Mouse (Mus musculus) liver, embryonic 14.5 days (tissue): ENCODE results near the gene Mast1. TPM values are rescaled to one million over a fixed set of nuclear protein-coding genes. Genes with fewer than 3 reads are reported as not detected.

Source experiments
- ATAC-seq: fragments of 200-750 bp; cut with Nextera tagmentation; 2 replicates; pipeline ENCODE4 v1.8.0; 2017; ENCODE audit warnings: moderate number of reproducible peaks, mild to moderate bottlenecking, moderate library complexity; ENCODE audit not compliant: insufficient read depth
- DNase-seq, 3 experiments: peaks; one replicate each; pipeline ENCODE4 v3.0.0-alpha.2; 2012 to 2013; ENCODE audit warnings: low read depth in 3 of 3, low spot score in 3 of 3
- H3K27ac ChIP-seq: fragments of 300-500 bp; sonication (generic); 2 replicates; pipeline ENCODE4 v1.5.1; 2014; ENCODE audit warnings: moderate library complexity, mild to moderate bottlenecking, control low read depth, inconsistent platforms
- H3K27me3 ChIP-seq: fragments of 300-500 bp; sonication (generic); 2 replicates; pipeline ENCODE4 v1.6.1; 2014; ENCODE audit warnings: mild to moderate bottlenecking, low read length, moderate library complexity; ENCODE audit not compliant: control insufficient read depth, insufficient read depth
- H3K36me3 ChIP-seq: fragments of 300-500 bp; sonication (generic); replicated peaks from 2 replicates; pipeline ENCODE4 v1.6.1; 2014; ENCODE audit warnings: low read depth; ENCODE audit not compliant: control insufficient read depth, insufficient read depth
- H3K4me1 ChIP-seq, 2 experiments: fragments of 200-500 bp in 1 of 2; fragments of 300-500 bp in 1 of 2; sonication (generic) in 1 of 2; replicated peaks; 2 replicates each; pipeline ENCODE4 v1.6.1; 2012 to 2014; ENCODE audit warnings: antibody characterized with exemption in 1 of 2, inconsistent platforms in 1 of 2, low read length in 1 of 2; ENCODE audit not compliant: control insufficient read depth in 2 of 2, insufficient read depth in 2 of 2
- H3K4me2 ChIP-seq: fragments of 300-500 bp; sonication (generic); 2 replicates; pipeline ENCODE4 v1.6.1; 2014; ENCODE audit warnings: low read depth, mild to moderate bottlenecking, control low read depth, moderate library complexity
- H3K4me3 ChIP-seq, 2 experiments: fragments of 200-500 bp in 1 of 2; fragments of 300-500 bp in 1 of 2; sonication (generic) in 1 of 2; 2 replicates each; pipeline ENCODE4 v1.5.1; 2012 to 2014; ENCODE audit warnings: low read depth in 2 of 2, low read length in 2 of 2, mild to moderate bottlenecking in 2 of 2, control low read depth in 1 of 2, inconsistent platforms in 1 of 2, moderate library complexity in 1 of 2; ENCODE audit not compliant: insufficient read depth in 1 of 2
- H3K9ac ChIP-seq: fragments of 300-500 bp; sonication (generic); replicated peaks from 2 replicates; pipeline ENCODE4 v1.6.1; 2014; ENCODE audit warnings: mild to moderate bottlenecking, control low read depth, moderate library complexity
- H3K9me3 ChIP-seq: fragments of 300-500 bp; sonication (generic); 2 replicates; pipeline ENCODE4 v1.6.1; 2016; ENCODE audit warnings: low read length, mixed read lengths; ENCODE audit not compliant: control insufficient read depth
- CTCF ChIP-seq: IDR thresholded peaks from 2 replicates; pipeline ENCODE4 v1.5.1; 2016; ENCODE audit warnings: antibody characterized with exemption, low read depth, control low read depth
- EP300 ChIP-seq: IDR thresholded peaks from 2 replicates; pipeline ENCODE4 v1.6.1; 2016; ENCODE audit warnings: antibody characterized with exemption, low read depth
- WGBS: fragments of 180-500 bp; shearing (Covaris S2); extraction: QIAGEN DNeasy Blood & Tissue Kit; methylation state at CpG from one replicate; pipeline ENCODE4 v1.1.7; 2014; ENCODE audit not compliant: insufficient replicate concordance; 5-methylcytosine and 5-hydroxymethylcytosine counted together
- polyA plus RNA-seq, 2 experiments: library from polyadenylated mRNA; depleted of rRNA in 1 of 2; stranded (reverse) in 1 of 2; unstranded in 1 of 2; fragments of >200 nt; fragmentation: Nextera tagmentation in 1 of 2; extraction: Ambion mirVana in 1 of 2; gene quantifications; 2 replicates each; pipeline versions ENCODE4 v1.2.1 to v1.2.3; 2012 to 2014

Mast1 gene
- polyA plus RNA-seq, 2 experiments, result 0.06 to 0.14 TPM

DNA sequence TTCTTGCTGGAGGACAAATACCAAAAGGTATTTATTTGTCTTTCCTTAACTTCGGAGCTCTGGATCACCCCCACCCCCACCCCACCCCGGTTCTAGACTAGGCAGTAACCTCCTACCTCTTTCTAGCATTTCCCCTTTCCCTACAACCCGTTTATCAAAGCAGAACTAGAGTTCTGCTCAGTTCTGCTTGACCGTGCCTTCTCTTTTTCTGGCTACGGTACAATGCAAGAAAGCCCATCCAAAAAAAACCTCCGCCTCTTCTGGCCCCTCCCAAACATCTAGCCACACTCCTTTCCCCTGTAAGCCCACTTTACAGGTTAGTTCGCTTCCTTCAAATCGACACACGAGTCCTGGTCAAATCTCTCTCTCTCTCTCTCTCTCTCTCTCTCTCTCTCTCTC, 23.7 kb downstream of the Mast1 start:
- 8% methylated on average over 9 of the region's 9 CpGs for WGBS
- peaks cover 3 to 13% of the 10 kb centered on the region in 2 experiments; a peak in 3 of 4 replicates for H3K4me1 ChIP-seq
- peak overlapping the region; percentile 40 to 54 for H3K4me3 ChIP-seq
- no peak for ATAC-seq
- H3K4me2 ChIP-seq, result peak overlapping the region; percentile 61
- H3K9me3 ChIP-seq, result no peaks in the 10 kb centered on the region
- peaks cover 9% of the 10 kb centered on the region for H3K27me3 ChIP-seq
- TF ChIP-seq EP300 (no peak), CTCF (no peak)
- no peaks in the 10 kb centered on the region; the same call in 1 of the 2 replicates for H3K36me3 ChIP-seq
- peak overlapping the region; percentile 15 for H3K9ac ChIP-seq
- no peak for DNase-seq
- H3K27ac ChIP-seq, result no peak overlapping the region; the same call in 1 of the 2 replicates

DNA sequence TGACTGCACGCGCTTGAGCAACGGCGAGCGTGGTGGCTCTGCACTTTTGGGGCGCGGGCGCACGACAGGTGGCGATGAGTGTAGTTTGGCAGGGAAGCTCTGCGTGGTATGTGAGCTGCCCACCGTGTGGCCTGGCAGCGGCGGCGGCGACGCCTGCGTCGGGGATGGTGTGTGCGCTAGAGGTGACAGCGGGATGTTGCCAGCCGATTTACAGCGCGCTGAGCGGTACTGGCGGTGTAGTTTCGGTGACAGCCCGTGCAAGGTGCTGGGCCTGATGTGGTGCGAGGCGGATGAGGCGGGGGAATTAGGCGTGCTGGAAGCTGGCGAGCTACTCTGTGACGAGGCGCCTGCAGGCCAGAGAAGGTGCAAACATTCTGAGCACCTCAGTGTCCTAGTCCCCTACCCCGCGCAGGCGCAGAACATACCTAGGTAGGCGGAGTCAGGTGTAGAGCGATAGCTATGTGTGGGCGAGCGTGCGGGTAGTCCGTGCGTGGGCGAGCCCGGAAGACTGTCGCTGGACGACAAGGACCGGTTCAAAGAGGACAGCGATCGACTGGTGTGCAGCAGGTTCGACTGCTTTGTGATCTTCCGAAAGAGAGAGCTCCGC, 24.2 kb downstream of the Mast1 start:
- TF ChIP-seq EP300 (no peak), CTCF (0 out of 2 replicates have a peak, but pooled peaks have one; percentile 14)
- DNase-seq (peak; percentile 71 to 78 (median 77)), ATAC-seq (peak; percentile 59)
- H3K9ac ChIP-seq, result peak overlapping the region; percentile 15
- WGBS, result under 1% methylated on average over 55 of the region's 55 CpGs
- H3K4me2 ChIP-seq, result peak overlapping the region; percentile 61
- H3K4me3 ChIP-seq, result peak overlapping the region; percentile 40 to 54
- no peaks in the 10 kb centered on the region for H3K9me3 ChIP-seq
- H3K4me1 ChIP-seq, result peaks cover 3 to 15% of the 10 kb centered on the region in 2 experiments; a peak in 3 of 4 replicates
- H3K27ac ChIP-seq, result no peak overlapping the region
- no peaks in the 10 kb centered on the region; the same call in 1 of the 2 replicates for H3K36me3 ChIP-seq
- H3K27me3 ChIP-seq, result peaks cover 6% of the 10 kb centered on the region

DNA sequence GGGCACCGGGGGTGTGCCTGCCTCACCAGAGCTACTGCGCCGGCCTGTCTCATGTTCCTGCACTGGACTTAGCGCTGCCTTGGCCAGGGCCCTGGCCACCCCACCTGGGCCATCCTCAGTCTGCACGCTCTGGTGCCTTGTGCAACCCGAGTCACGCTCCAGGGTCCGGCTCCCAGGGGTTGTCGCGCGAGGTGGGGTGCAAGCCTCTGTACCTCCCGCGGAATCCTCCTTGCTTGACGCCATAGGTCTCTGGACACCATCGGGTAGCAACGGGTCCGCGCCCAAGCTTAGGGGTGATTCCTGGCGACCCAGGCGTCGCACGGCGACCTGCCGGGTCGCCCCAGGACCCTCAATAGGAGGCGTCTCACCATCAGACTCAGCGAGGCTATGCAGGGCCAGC, 24.8 kb downstream of the Mast1 start:
- Histone ChIP-seq H3K4me3 (peak overlapping the region in 1 of 2 experiments; percentile 40; a peak in 3 of 4 replicates), H3K27me3 (peaks cover 6% of the 10 kb centered on the region), H3K9me3 (no peaks in the 10 kb centered on the region), H3K36me3 (no peaks in the 10 kb centered on the region; the same call in 1 of the 2 replicates), H3K27ac (no peak overlapping the region), H3K4me2 (peak overlapping the region; percentile 61), H3K4me1 (peaks cover 3 to 18% of the 10 kb centered on the region in 2 experiments; a peak in 3 of 4 replicates), H3K9ac (no peak overlapping the region)
- DNase-seq (no peak), ATAC-seq (no peak)
- TF ChIP-seq CTCF (0 out of 2 replicates have a peak, but pooled peaks have one; percentile 2), EP300 (no peak)
- WGBS, result 35% methylated on average over 27 of the region's 27 CpGs

DNA sequence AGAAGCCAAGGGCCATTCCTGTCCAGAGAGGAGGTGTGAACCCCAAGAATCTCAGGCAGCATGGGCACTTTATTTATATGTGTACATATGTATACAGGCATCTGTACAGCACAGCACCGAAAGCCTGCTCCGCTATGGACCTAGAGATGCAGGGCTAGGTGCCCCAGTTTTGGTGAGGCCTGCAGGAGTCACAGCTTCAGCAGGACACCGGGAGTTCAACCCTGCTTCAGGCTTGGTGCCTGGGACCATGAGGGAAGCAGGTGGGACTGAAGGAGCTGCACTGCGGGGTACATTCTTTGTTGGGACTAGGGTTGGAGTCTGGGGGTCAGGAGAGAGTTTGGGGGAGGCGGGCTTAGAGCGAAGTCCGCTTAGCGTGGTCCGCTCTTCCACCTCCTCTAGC, 25.3 kb downstream of the Mast1 start:
- Histone ChIP-seq H3K27me3 (peaks cover 6% of the 10 kb centered on the region), H3K9me3 (no peaks in the 10 kb centered on the region), H3K4me1 (peaks cover 3 to 18% of the 10 kb centered on the region in 2 experiments; a peak in 3 of 4 replicates), H3K4me2 (no peak overlapping the region), H3K9ac (no peak overlapping the region), H3K27ac (no peak overlapping the region), H3K36me3 (no peaks in the 10 kb centered on the region; the same call in 1 of the 2 replicates), H3K4me3 (no peak overlapping the region)
- no peak for DNase-seq
- ATAC-seq, result no peak
- TF ChIP-seq CTCF (no peak), EP300 (no peak)
- WGBS, result 90% methylated on average over 9 of the region's 9 CpGs

DNA sequence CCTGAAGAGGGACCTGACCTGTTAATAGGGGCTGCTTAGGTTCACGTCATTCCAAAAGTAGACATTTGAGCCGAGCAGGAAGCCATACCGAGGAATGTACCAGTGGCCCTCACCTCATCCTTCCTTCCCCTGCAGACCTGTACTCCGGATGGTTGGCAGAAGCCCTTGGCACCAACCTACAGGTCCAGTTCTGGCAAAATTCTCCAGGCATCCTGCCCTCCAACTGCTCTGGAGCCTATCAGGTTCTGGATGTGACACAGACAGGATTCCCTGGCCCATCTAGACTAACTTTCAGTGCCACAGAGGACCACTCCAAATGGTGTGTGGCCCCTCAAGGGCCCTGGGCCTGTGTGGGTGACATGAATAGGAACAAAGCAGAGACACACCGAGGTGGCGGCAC, 26.6 kb downstream of the Mast1 start:
- DNase-seq, result no peak
- H3K36me3 ChIP-seq, result peaks cover 4% of the 10 kb centered on the region
- ATAC-seq, result no peak
- peaks cover 3 to 18% of the 10 kb centered on the region in 2 experiments; a peak in 3 of 4 replicates for H3K4me1 ChIP-seq
- no peak for TF ChIP-seq CTCF
- TF ChIP-seq EP300, result no peak
- WGBS, result 79% methylated on average over 6 of the region's 6 CpGs
- H3K27me3 ChIP-seq, result peaks cover 6% of the 10 kb centered on the region
- no peak overlapping the region for H3K9ac ChIP-seq
- no peak overlapping the region for H3K27ac ChIP-seq
- no peak overlapping the region; the same call in 1 of the 2 replicates for H3K4me2 ChIP-seq
- H3K4me3 ChIP-seq, result no peak overlapping the region
- H3K9me3 ChIP-seq, result no peaks in the 10 kb centered on the region
